Mouse (Mus musculus) CH12.LX (cell line): ENCODE measurements around the gene Ifngr2. TPM values are rescaled to one million over a fixed set of nuclear protein-coding genes. Genes with fewer than 3 reads are reported as not detected.

Source experiments
- DNase-seq: peaks from one replicate; pipeline ENCODE4 v3.0.0-alpha.2; 2013; ENCODE audit errors: extremely low read depth
- H3K27ac ChIP-seq: 2 replicates; pipeline ENCODE4 v1.5.1; 2012; ENCODE audit warnings: low read depth, mild to moderate bottlenecking, control low read depth, moderate library complexity; ENCODE audit not compliant: insufficient read depth
- H3K27me3 ChIP-seq: replicated peaks from 2 replicates; pipeline ENCODE3; 2012; ENCODE audit warnings: inconsistent platforms
- H3K36me3 ChIP-seq, 2 experiments: replicated peaks in 1 of 2; 2 replicates each; pipeline versions ENCODE3 to v1.6.1; 2012; ENCODE audit warnings: inconsistent platforms in 1 of 2, low read length in 1 of 2, mild to moderate bottlenecking in 1 of 2, mixed read lengths in 1 of 2, moderate library complexity in 1 of 2; ENCODE audit not compliant: control insufficient read depth in 1 of 2, insufficient read depth in 1 of 2
- H3K4me1 ChIP-seq, 2 experiments: 2 replicates each; pipeline ENCODE4 v1.6.1; 2012; ENCODE audit warnings: inconsistent platforms in 1 of 2, moderate library complexity in 1 of 2; ENCODE audit not compliant: insufficient read depth in 2 of 2, control insufficient read depth in 1 of 2
- H3K4me2 ChIP-seq: 2 replicates; pipeline ENCODE4 v1.6.1; 2012; ENCODE audit warnings: low read depth, mild to moderate bottlenecking, control low read depth; ENCODE audit not compliant: poor library complexity, insufficient read depth, severe bottlenecking
- H3K4me3 ChIP-seq, 3 experiments: fragments of 150-350 bp in 1 of 3; sonication (generic) in 1 of 3; replicated peaks in 1 of 3; 2 replicates each; pipeline versions ENCODE3 to v1.5.1; 2011 to 2012; ENCODE audit warnings: low read depth in 2 of 3, low read length in 2 of 3, mild to moderate bottlenecking in 2 of 3, moderate library complexity in 2 of 3, control low read depth in 1 of 3, improper control_type of control experiment in 1 of 3, inconsistent platforms in 1 of 3, mixed read lengths in 1 of 3; ENCODE audit not compliant: poor library complexity in 1 of 3
- H3K79me2 ChIP-seq: replicated peaks from 2 replicates; pipeline ENCODE4 v1.6.1; 2012; ENCODE audit warnings: mild to moderate bottlenecking, moderate library complexity; ENCODE audit not compliant: control insufficient read depth, poor library complexity, insufficient read depth, severe bottlenecking; ENCODE audit errors: extremely low read depth
- H3K9ac ChIP-seq: 2 replicates; pipeline ENCODE4 v1.6.1; 2012; ENCODE audit warnings: low read depth, mild to moderate bottlenecking, control low read depth, moderate library complexity; ENCODE audit not compliant: insufficient read depth
- H3K9me3 ChIP-seq: replicated peaks from 2 replicates; pipeline ENCODE3; 2012; ENCODE audit warnings: low read length, inconsistent platforms, mixed read lengths
- CHD1 ChIP-seq: IDR thresholded peaks from 2 replicates; pipeline ENCODE4 v1.6.1; 2012; ENCODE audit warnings: low read depth, low read length, improper control_type of control experiment, inconsistent platforms
- CHD2 ChIP-seq: IDR thresholded peaks from 2 replicates; pipeline ENCODE4 v1.6.1; 2011; ENCODE audit warnings: low read length, improper control_type of control experiment
- CTCF ChIP-seq, 2 experiments: IDR thresholded peaks in 1 of 2; conservative IDR thresholded peaks in 1 of 2; 2 replicates each; pipeline ENCODE4 v1.5.1; 2011 to 2012; ENCODE audit warnings: low read depth in 2 of 2, low read length in 2 of 2, improper control_type of control experiment in 1 of 2, inconsistent platforms in 1 of 2, mild to moderate bottlenecking in 1 of 2, moderate library complexity in 1 of 2
- ETS1 ChIP-seq: conservative IDR thresholded peaks from 2 replicates; pipeline ENCODE4 v1.6.1; 2012; ENCODE audit warnings: low read depth, mild to moderate bottlenecking, inconsistent platforms, low read length, improper control_type of control experiment, moderate library complexity
- GABPA ChIP-seq: IDR thresholded peaks from 2 replicates; pipeline ENCODE4 v1.6.1; 2012; ENCODE audit warnings: low read depth, low read length, improper control_type of control experiment, inconsistent platforms; ENCODE audit not compliant: insufficient replicate concordance
- KAT2A ChIP-seq: IDR thresholded peaks from 2 replicates; pipeline ENCODE4 v1.6.1; 2012; ENCODE audit warnings: low read length, improper control_type of control experiment, inconsistent platforms; ENCODE audit not compliant: insufficient replicate concordance
- MAX ChIP-seq: IDR thresholded peaks from 2 replicates; pipeline ENCODE4 v1.6.1; 2011; ENCODE audit warnings: low read length, improper control_type of control experiment
- MAZ ChIP-seq: IDR thresholded peaks from 2 replicates; pipeline ENCODE4 v1.6.1; 2012; ENCODE audit warnings: low read depth, mild to moderate bottlenecking, inconsistent platforms, low read length, improper control_type of control experiment, moderate library complexity
- MXI1 ChIP-seq: IDR thresholded peaks from 2 replicates; pipeline ENCODE4 v1.6.1; 2011; ENCODE audit warnings: mild to moderate bottlenecking, low read depth, low read length, improper control_type of control experiment
- MYC ChIP-seq: IDR thresholded peaks from 2 replicates; pipeline ENCODE4 v1.6.1; 2011; ENCODE audit warnings: low read depth, mild to moderate bottlenecking, improper control_type of control experiment, low read length
- POLR2A ChIP-seq: IDR thresholded peaks from 2 replicates; pipeline ENCODE4 v1.6.1; 2011; ENCODE audit warnings: low read depth, mild to moderate bottlenecking, improper control_type of control experiment, low read length
- TBP ChIP-seq: conservative IDR thresholded peaks from 2 replicates; pipeline ENCODE4 v1.6.1; 2011; ENCODE audit warnings: low read depth, low read length, improper control_type of control experiment
- ZC3H11A ChIP-seq: IDR thresholded peaks from 2 replicates; pipeline ENCODE4 v1.6.1; 2012; ENCODE audit warnings: low read depth, mild to moderate bottlenecking, inconsistent platforms, low read length, improper control_type of control experiment
- ZKSCAN1 ChIP-seq: IDR thresholded peaks from 2 replicates; pipeline ENCODE4 v1.6.1; 2012; ENCODE audit warnings: low read depth, inconsistent platforms, low read length, improper control_type of control experiment, borderline replicate concordance
- dilution Hi-C: fragments of 300-500 bp; cut with MboI; formaldehyde crosslinking; loops from 2 replicates; pipeline ENCODE4 v1.14.3; 2020; ENCODE audit warnings: low sequenced_read_pairs; ENCODE audit not compliant: extremely low pct_unique_long_range_greater_than_20kb, extremely low pct_ligation_motif_present
- in situ Hi-C: fragments of 300-500 bp; cut with MboI; formaldehyde crosslinking; loops from 3 replicates; pipeline ENCODE4 v1.14.3; 2019; ENCODE audit warnings: low sequenced_read_pairs, low pct_ligation_motif_present, low pct_unique_long_range_greater_than_20kb, mixed read lengths
- polyA plus RNA-seq: library from polyadenylated mRNA; unstranded; fragments of >175 nt; gene quantifications from 2 replicates; pipeline ENCODE4 v1.2.1, GENCODE M21; 2012; ENCODE audit warnings: low read depth; ENCODE audit not compliant: insufficient read length
- total RNA-seq, 2 experiments: library from RNA; depleted of rRNA; stranded (reverse); fragments of 300-350 nt in 1 of 2; fragments of >200 nt in 1 of 2; gene quantifications; 2 replicates each; pipeline ENCODE4 v1.2.3; 2012 to 2014

Ifngr2 gene
- total and polyA plus RNA-seq, 3 experiments, result 29.6 to 39.2 (median 36.1) TPM

DNA sequence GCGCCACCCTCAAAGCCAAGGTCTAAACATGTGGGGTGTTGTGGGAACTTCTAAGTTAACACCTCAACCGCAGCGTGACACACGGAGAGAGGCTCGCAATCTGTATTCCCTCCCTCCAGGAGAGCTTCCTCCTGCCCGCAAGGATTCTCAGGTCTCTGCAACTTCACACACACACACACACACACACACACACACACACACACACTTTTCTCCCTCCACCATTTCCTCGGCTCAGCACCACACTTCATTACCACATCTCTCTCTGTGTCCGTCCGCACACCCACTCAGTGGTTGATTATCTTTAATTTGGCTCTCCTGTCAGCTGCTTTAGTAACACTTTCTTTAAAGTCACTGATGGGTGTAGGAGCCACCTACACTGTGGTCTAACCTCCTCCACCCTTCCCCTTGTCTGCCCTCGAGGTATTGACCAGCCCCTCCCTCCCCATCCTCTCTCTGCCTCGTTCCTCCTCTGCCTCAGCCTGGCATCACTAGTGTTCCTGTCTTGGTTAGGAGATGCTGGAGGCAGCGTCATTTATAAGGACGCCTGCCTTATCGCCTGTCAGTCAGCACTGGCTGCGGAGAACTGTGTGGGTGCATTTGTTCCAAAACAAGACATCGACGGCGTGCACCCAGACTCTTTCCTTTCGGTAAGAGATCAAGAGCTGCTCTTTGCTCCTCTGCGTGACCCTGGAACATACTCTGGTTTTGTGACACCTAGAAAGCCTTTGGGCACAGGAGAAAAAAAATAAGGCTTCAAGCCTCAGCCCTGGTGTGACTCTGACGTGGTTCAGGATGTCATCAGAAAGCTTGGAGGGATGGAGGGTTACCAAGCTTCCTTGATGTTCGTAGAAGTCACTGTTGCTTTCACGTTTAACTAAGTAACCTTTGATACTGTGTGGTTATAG lies 13.5 kb upstream of the Ifngr2 start:
- Histone ChIP-seq H3K4me3 (peak overlapping the region in 1 of 3 experiments; percentile 26), H3K4me2 (peak overlapping the region; percentile 22; the same call in 1 of the 2 replicates), H3K36me3 (no peaks in the 10 kb centered on the region), H3K27ac (no peak overlapping the region)
- DNase-seq, result no peak
- TF ChIP-seq ZKSCAN1 (no peak), GABPA (no peak), CHD2 (no peak), MAX (peak; percentile 34; the same call in 1 of the 2 replicates), CHD1 (no peak), ZC3H11A (no peak), MXI1 (no peak), TBP (no peak)
- TF ChIP-seq, all 38 proteins: peak for 1
- no peaks in the 10 kb centered on the region for H3K79me2 ChIP-seq
- dilution Hi-C loops, result no loop called here
- peaks cover 4% of the 10 kb centered on the region for H3K27me3 ChIP-seq
- H3K4me1 ChIP-seq, result peaks cover 20 to 25% of the 10 kb centered on the region in 2 experiments
- H3K9ac ChIP-seq, result 0 out of 2 replicates have a peak overlapping the region, but pooled peaks have one; percentile 2
- no peaks in the 10 kb centered on the region for H3K9me3 ChIP-seq
- in situ Hi-C loops, result no loop called here

- Histone ChIP-seq H3K9ac (no peak overlapping the region), H3K4me1 (peaks cover 23 to 34% of the 10 kb centered on the region in 2 experiments), H3K36me3 (no peaks in the 10 kb centered on the region), H3K4me2 (no peak overlapping the region), H3K27me3 (peaks cover 4% of the 10 kb centered on the region), H3K9me3 (no peaks in the 10 kb centered on the region), H3K79me2 (no peaks in the 10 kb centered on the region), H3K27ac (no peak overlapping the region), H3K4me3 (no peak overlapping the region)
- in situ Hi-C loops (no loop called here), dilution Hi-C loops (no loop called here)
- no peak for TF ChIP-seq MAZ
- TF ChIP-seq MYC, result no peak
- no peak for TF ChIP-seq POLR2A
- no peak for TF ChIP-seq CTCF (conservative IDR thresholded peaks at IDR 0.05 in 1 of 2, IDR thresholded peaks at IDR 0.05 in 1 of 2; ENCODE audit: low read depth in 2 of 2, low read length in 2 of 2)
- DNase-seq, result peak; percentile 97
Measured at GRCm38 (mm10) chr16:91534477-91534876, 12.4 kb upstream of the Ifngr2 start.

DNA sequence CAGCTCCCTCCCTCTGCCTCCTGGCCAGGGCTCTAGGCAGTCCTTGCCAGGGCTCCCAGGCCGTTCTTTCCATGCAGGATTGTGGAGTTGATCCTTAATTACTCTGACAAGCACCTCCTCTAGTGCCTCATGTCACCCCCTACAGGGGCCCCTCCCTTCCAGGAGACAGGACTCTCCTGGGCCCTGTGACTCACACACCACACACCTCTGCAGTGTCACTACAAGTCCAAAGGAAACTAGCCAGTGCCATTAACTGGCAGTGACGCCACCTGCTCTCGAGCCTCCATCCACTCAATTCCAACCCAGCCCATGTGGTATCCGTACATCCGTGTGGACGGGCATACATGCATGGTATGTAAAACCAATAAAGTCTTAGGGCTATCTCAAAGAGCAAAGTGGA lies 12.0 kb upstream of the Ifngr2 start:
- in situ Hi-C loops (no loop called here), dilution Hi-C loops (no loop called here)
- Histone ChIP-seq H3K4me3 (no peak overlapping the region), H3K9me3 (no peaks in the 10 kb centered on the region), H3K36me3 (no peaks in the 10 kb centered on the region), H3K27ac (no peak overlapping the region), H3K9ac (no peak overlapping the region), H3K79me2 (no peaks in the 10 kb centered on the region), H3K4me1 (peaks cover 23 to 36% of the 10 kb centered on the region in 2 experiments), H3K27me3 (peaks cover 4% of the 10 kb centered on the region), H3K4me2 (no peak overlapping the region)
- no peak for TF ChIP-seq ETS1
- TF ChIP-seq KAT2A, result no peak
- TF ChIP-seq MAZ, result no peak
- TF ChIP-seq GABPA, result no peak
- no peak for DNase-seq
